Mouse (Mus musculus) heart, postnatal 25 days (tissue): ENCODE measurements around the gene Olfr596. TPM values are rescaled to one million over a fixed set of nuclear protein-coding genes. Genes with fewer than 3 reads are reported as not detected.
"Not testable (repeated sequence)": the region's sequence is repeated elsewhere in the genome, so short reads cannot be mapped to it uniquely, and the experiment has no call there.

Experiments used
- DNase-seq: peaks from one replicate; pipeline ENCODE4 v3.0.0; 2022; ENCODE audit warnings: low spot score
- intact Hi-C: fragments of 180-260 bp; cut with DNase I; formaldehyde crosslinking; loops from one replicate; pipeline ENCODE4 v1.15.1; 2025
- microRNA-seq: library from miRNA; unstranded; fragments of <30 nt; microRNA quantifications from one replicate; pipeline ENCODE4 v1.2.0, GENCODE M21; 2022
- total RNA-seq, 2 experiments: library from RNA; stranded (reverse); gene quantifications; 2 replicates each; pipeline ENCODE4 v1.2.3; 2021

Olfr596 gene
- not detected for total RNA-seq

DNA sequence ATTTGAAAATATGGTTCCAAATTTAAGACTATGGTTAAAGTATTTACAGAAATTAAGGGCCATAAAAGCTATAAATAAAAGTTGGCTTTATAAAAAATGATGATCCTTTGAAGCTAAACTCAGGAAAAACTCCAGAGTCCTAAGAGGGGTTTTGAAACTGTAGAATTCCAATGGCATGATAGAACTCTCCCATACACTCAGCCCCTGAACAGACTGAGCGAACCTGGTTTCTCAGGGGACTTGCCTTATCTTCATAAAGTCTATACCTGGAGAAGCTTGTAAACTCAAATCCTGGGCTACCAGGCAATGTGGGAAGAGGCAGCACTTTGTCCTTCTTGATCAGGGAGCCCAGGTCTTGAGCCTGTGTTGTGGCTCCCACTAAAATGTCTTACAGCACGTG is at the start of gene Olfr596:
Olfr596 (plus strand) TSS at position 301 of the 400 bp plus-strand sequence.
- intact Hi-C loops, DNase-seq: not testable (repeated sequence)

DNA sequence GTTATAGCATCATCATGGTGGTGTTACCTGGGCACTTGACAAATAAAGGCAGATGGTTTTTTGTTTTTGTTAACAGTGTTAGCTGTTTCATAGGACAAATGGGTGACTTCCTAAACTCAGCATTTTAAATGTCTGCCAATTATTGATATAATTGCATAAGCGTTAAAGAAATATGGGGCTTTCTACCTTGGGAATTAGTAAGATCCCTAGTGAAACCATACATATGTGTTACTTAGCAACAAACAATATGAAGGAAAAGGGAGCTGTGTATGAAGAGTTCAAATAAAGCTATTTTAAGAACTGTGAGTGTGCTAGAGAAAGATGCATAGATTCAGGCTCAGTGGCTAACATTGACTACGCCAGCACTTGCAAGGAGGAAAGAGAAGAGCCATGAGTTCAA is 10.6 kb downstream of the Olfr596 start, which contains the start of gene Olfr597:
Olfr597 (plus strand) TSS at position 301 of the 400 bp plus-strand sequence.
- DNase-seq, intact Hi-C loops: not testable (repeated sequence)

DNA sequence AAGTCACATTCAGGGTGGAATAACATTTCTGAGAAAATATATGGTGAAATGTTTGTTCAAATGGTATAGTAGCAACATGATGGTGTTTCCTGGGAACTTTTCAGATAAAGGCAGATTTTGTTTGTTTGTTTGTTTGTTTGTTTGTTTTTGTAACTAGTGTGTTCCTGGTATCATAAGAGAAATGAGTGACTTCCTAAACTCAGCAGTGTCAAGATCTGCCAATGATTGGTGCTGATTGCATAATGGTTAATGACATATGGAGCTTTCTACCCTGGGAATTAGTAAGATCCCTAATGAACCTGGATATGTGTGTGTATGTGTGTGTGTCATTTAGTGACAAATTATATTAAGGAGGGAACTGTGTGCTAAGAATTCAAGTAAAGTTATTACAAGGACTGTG is 17.8 kb downstream of the Olfr596 start, which contains the start of gene Olfr598:
Olfr598 (plus strand) TSS at position 301 of the 400 bp plus-strand sequence.
- intact Hi-C loops, result no loop called here
- no peak for DNase-seq

DNA sequence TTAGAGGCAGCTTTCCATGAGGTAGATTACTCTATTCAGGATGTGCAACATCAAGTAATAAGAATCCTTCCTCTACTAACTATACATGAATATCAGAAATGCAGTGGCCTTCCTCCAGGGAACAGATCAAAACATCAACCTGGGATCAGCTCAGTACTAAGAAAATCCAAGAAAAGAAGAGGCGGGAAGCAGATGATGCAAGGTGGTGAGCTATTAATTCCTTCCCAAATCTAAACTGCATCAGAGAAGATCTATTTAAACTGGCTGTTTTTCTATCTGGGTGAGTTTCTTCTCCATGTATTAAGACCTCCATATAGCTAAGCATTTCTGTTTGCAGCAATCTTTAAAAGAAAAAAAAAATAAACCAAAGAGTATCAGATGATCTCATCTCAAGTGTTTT is 30.2 kb downstream of the Olfr596 start, which contains the start of gene Olfr599:
Olfr599 (plus strand) TSS at position 301 of the 400 bp plus-strand sequence.
- intact Hi-C loops, result no loop called here
- no peak for DNase-seq

DNA sequence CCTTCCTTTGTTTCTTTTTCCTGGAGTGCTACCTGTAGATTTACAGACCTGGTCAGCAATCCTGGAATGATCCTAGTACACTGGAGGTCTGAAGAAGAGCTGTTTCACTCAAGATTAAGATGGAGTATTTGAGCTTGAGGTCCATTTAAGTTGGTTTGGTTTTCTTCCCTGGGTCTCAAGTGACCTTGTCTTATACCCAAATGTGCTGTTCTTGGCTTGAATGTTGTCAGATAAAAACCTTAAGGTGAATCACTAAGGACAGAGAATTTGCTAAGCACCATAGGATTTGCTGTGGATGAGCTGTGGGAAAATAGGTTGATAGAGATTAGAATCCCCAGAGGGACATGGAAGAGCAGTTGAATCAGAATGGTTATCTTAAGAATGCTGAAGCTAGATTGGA is 44.1 kb downstream of the Olfr596 start, which contains the start of gene Olfr600:
Olfr600 (minus strand) TSS at position 101 of the 400 bp plus-strand sequence.
- intact Hi-C loops, result no loop called here

More for the DNA sequence above, 44.1 kb downstream of the Olfr596 start, which contains the start of gene Olfr600:
- DNase-seq, result no peak

Small RNA genes lying within 50 kb of the gene (microRNA-seq; reads per million reads assigned to microRNA genes)
- gene Gm23550, result not detected
- gene Gm25171, result not detected

Other genes starting within 250 kb of the Olfr596 start
- gene Olfr584, start 223.8 kb upstream of the Olfr596 start, total RNA-seq, result not detected
- gene Olfr585, start 207.9 kb upstream of the Olfr596 start, total RNA-seq, result not detected
- not detected for gene Olfr586, start 180.0 kb upstream of the Olfr596 start, total RNA-seq
- gene Olfr588-ps1, start 164.8 kb upstream of the Olfr596 start, total RNA-seq, result not detected
- gene Olfr589, start 149.3 kb upstream of the Olfr596 start, total RNA-seq, result not detected
- not detected for gene Olfr591, start 127.3 kb upstream of the Olfr596 start, total RNA-seq
- not detected for gene Olfr592, start 120.8 kb upstream of the Olfr596 start, total RNA-seq
- not detected for gene Olfr593, start 93.8 kb upstream of the Olfr596 start, total RNA-seq
- not detected for gene Olfr594, start 88.7 kb upstream of the Olfr596 start, total RNA-seq
- gene Usp17ld, start 53.1 kb upstream of the Olfr596 start, total RNA-seq, result not detected
- not detected for gene Olfr597, start 10.7 kb downstream of the Olfr596 start, total RNA-seq
- gene Olfr598, start 17.9 kb downstream of the Olfr596 start, total RNA-seq, result not detected
- gene Olfr599, start 30.3 kb downstream of the Olfr596 start, total RNA-seq, result not detected
- not detected for gene Olfr600, start 44.0 kb downstream of the Olfr596 start, total RNA-seq
- not detected for gene Olfr601, start 57.0 kb downstream of the Olfr596 start, total RNA-seq
- not detected for gene Olfr603, start 80.5 kb downstream of the Olfr596 start, total RNA-seq
- not detected for gene Usp17lc, start 109.4 kb downstream of the Olfr596 start, total RNA-seq
- not detected for gene Olfr605, start 139.8 kb downstream of the Olfr596 start, total RNA-seq
- gene Olfr606, start 143.4 kb downstream of the Olfr596 start, total RNA-seq, result not detected
- gene Olfr607, start 158.5 kb downstream of the Olfr596 start, total RNA-seq, result not detected
- gene Olfr608, start 164.2 kb downstream of the Olfr596 start, total RNA-seq, result not detected
- not detected for gene Olfr609, start 192.4 kb downstream of the Olfr596 start, total RNA-seq
- gene Olfr610, start 206.5 kb downstream of the Olfr596 start, total RNA-seq, result not detected
- not detected for gene Olfr611, start 215.2 kb downstream of the Olfr596 start, total RNA-seq
- gene Olfr612, start 237.1 kb downstream of the Olfr596 start, total RNA-seq, result not detected
- gene Olfr613, start 242.4 kb downstream of the Olfr596 start, total RNA-seq, result not detected